Mouse (Mus musculus) forebrain, embryonic 15.5 days (tissue): Measurements from ENCODE around the gene Dpagt1. TPM values are rescaled to one million over a fixed set of nuclear protein-coding genes. Genes with fewer than 3 reads are reported as not detected.

Experiments used
- ATAC-seq: fragments of 200-750 bp; cut with Nextera tagmentation; replicated peaks from 2 replicates; pipeline ENCODE4 v1.8.0; 2017; ENCODE audit warnings: mild to moderate bottlenecking, moderate TSS enrichment, moderate library complexity
- H3K27ac ChIP-seq: fragments of 300-500 bp; sonication (generic); replicated peaks from 2 replicates; pipeline ENCODE4 v1.5.1; 2015; ENCODE audit warnings: mild to moderate bottlenecking, inconsistent platforms
- H3K27me3 ChIP-seq: fragments of 300-500 bp; sonication (generic); 2 replicates; pipeline ENCODE4 v1.6.1; 2015; ENCODE audit warnings: inconsistent platforms
- H3K36me3 ChIP-seq: fragments of 300-500 bp; sonication (generic); 2 replicates; pipeline ENCODE4 v1.6.1; 2015; ENCODE audit warnings: mild to moderate bottlenecking, inconsistent platforms
- H3K4me1 ChIP-seq: fragments of 300-500 bp; sonication (generic); 2 replicates; pipeline ENCODE4 v1.6.1; 2015; ENCODE audit warnings: inconsistent platforms
- H3K4me2 ChIP-seq: fragments of 300-500 bp; sonication (generic); replicated peaks from 2 replicates; pipeline ENCODE4 v1.6.1; 2015; ENCODE audit warnings: mild to moderate bottlenecking, inconsistent platforms
- H3K4me3 ChIP-seq: fragments of 300-500 bp; sonication (generic); 2 replicates; pipeline ENCODE4 v1.5.1; 2015; ENCODE audit warnings: mild to moderate bottlenecking, inconsistent platforms
- H3K9ac ChIP-seq: fragments of 300-500 bp; sonication (generic); replicated peaks from 2 replicates; pipeline ENCODE4 v1.6.1; 2015; ENCODE audit warnings: mild to moderate bottlenecking, inconsistent platforms
- H3K9me3 ChIP-seq: fragments of 300-500 bp; sonication (generic); 2 replicates; pipeline ENCODE4 v1.6.1; 2016; ENCODE audit warnings: inconsistent platforms
- WGBS: fragments of 180-500 bp; shearing (Covaris S2); methylation state at CpG from one replicate; pipeline ENCODE4 v1.1.7; 2015; ENCODE audit warnings: mixed read lengths; 5-methylcytosine and 5-hydroxymethylcytosine counted together
- polyA plus RNA-seq: library from polyadenylated mRNA; unstranded; fragments of >200 nt; fragmentation: Nextera tagmentation; extraction: Ambion mirVana; gene quantifications from 2 replicates; pipeline ENCODE4 v1.2.1, GENCODE M21; 2015

Dpagt1 gene
- polyA plus RNA-seq, 1 experiment from 2014 or later: 32.5 TPM

DNA sequence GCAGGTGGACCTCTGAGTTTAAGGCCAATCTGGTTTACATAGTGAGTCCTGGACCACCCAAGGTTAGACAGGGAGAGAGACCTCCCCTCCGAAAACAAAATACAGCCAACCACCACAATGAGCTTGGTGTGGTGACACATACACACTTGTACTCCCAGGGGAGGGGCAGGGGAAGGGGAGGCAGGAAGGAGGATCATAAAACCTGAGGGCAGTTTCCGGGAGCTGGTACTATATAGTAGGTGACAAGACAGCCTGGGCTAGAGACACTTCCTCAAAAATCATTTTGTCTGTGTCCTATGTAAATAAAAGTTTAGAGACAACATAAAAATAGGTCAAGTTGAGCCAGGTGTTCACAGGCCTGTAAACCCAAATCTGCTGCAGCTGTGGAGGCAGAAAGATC is 18.6 kb upstream of the Dpagt1 start:
- WGBS: 85% methylated on average over 2 of the region's 2 CpGs
- H3K9ac ChIP-seq: no peak overlapping the region

GRCm38 (mm10) chr9:44309756-44310155 is 16.1 kb upstream of the Dpagt1 start:
- no peak overlapping the region for H3K9ac ChIP-seq
- 66% methylated on average over 3 of the region's 3 CpGs for WGBS

More for the DNA sequence above, 18.6 kb upstream of the Dpagt1 start:
- no peak overlapping the region for H3K27ac ChIP-seq
- no peaks in the 10 kb centered on the region for H3K9me3 ChIP-seq
- no peaks in the 10 kb centered on the region for H3K27me3 ChIP-seq
- ATAC-seq: no peak
- H3K36me3 ChIP-seq: peaks cover 5% of the 10 kb centered on the region
- peaks cover 13% of the 10 kb centered on the region for H3K4me1 ChIP-seq
- H3K4me3 ChIP-seq: no peak overlapping the region
- no peak overlapping the region for H3K4me2 ChIP-seq

DNA sequence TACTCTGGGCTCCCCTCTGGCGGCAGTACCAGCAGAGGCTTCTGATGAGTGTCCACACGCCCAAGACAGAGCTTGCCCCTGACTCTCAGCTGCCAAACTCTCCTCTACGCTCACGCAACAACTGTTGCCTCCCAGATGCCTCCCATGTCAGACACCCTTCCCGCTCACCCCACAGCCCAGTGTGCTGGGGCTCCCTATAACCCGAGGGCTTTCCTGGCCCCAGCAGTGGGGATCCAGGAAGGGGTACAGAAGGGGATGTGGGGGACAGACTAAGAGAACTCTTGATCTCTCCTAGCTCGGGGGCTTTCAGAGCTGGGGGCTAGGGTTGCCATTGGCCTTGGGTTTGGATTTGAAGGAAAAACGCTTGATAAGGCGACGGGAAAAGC is 15.1 kb upstream of the Dpagt1 start:
- peaks cover 6% of the 10 kb centered on the region for H3K4me1 ChIP-seq
- H3K27me3 ChIP-seq: no peaks in the 10 kb centered on the region
- H3K27ac ChIP-seq: no peak overlapping the region
- no peak for ATAC-seq
- peaks cover 29% of the 10 kb centered on the region for H3K36me3 ChIP-seq
- H3K9ac ChIP-seq: no peak overlapping the region
- H3K9me3 ChIP-seq: no peaks in the 10 kb centered on the region
- H3K4me3 ChIP-seq: no peak overlapping the region
- no peak overlapping the region for H3K4me2 ChIP-seq
- WGBS: 23% methylated on average over 10 of the region's 10 CpGs

More at GRCm38 (mm10) chr9:44309756-44310155, 16.1 kb upstream of the Dpagt1 start:
- Histone ChIP-seq H3K27me3 (no peaks in the 10 kb centered on the region), H3K27ac (no peak overlapping the region), H3K4me3 (no peak overlapping the region), H3K9me3 (no peaks in the 10 kb centered on the region), H3K4me1 (peaks cover 7% of the 10 kb centered on the region), H3K36me3 (peaks cover 20% of the 10 kb centered on the region), H3K4me2 (no peak overlapping the region)
- ATAC-seq: no peak

DNA sequence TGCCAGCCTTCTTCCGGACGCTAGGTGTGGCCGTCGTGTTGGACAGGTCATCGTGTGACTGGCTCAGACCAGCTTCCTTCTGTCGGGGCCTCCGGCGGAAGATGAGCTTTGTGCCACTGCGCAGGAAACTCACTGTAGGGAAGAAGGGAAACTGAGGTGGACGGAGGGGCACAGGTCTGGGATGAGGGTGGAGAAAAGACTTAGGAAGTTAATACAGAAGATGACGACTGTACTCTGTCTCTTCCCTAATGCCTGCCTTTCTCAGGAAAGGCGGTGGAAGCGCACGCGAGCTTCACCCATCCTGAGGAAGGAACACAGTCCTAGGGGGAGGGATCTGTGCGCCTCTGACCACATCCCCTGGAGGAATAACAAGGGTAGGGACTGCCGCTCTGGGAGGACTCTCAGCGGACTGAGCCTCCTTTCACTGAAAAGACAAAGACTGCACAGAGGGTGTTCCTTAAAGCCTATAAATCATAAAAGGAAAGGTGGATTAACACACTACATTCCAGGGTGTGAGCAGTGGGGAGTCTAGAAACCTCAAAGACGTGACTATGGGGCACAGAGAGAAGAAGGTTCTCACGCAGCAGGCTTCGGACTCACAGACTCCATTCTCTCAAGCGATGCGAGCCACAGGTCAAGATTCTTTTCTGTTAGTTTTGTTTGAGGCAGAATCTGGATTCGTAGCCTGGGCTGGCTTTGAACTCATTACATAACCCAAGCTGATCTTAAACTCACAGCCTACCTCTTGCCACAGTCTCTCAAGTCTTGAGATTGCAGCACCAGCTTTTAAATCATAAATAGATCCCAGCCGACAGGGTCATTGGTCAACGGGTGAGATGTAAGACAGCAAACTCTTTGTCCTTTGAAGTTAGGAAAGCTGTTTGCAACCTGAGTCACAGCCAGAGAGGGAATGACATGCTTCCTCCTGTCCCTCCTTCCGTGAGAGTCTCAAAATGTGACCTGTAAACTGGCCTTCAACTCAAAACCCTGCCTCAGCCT is 14.4 kb upstream of the Dpagt1 start:
- H3K4me2 ChIP-seq: no peak overlapping the region
- peaks cover 6% of the 10 kb centered on the region for H3K4me1 ChIP-seq
- H3K4me3 ChIP-seq: no peak overlapping the region
- peaks cover 34% of the 10 kb centered on the region for H3K36me3 ChIP-seq
- no peaks in the 10 kb centered on the region for H3K27me3 ChIP-seq
- H3K9ac ChIP-seq: no peak overlapping the region
- ATAC-seq: 0 out of 2 replicates have a peak, but pooled peaks have one; percentile 9
- H3K9me3 ChIP-seq: no peaks in the 10 kb centered on the region
- WGBS: 6% methylated on average over 27 of the region's 27 CpGs
- H3K27ac ChIP-seq: no peak overlapping the region

DNA sequence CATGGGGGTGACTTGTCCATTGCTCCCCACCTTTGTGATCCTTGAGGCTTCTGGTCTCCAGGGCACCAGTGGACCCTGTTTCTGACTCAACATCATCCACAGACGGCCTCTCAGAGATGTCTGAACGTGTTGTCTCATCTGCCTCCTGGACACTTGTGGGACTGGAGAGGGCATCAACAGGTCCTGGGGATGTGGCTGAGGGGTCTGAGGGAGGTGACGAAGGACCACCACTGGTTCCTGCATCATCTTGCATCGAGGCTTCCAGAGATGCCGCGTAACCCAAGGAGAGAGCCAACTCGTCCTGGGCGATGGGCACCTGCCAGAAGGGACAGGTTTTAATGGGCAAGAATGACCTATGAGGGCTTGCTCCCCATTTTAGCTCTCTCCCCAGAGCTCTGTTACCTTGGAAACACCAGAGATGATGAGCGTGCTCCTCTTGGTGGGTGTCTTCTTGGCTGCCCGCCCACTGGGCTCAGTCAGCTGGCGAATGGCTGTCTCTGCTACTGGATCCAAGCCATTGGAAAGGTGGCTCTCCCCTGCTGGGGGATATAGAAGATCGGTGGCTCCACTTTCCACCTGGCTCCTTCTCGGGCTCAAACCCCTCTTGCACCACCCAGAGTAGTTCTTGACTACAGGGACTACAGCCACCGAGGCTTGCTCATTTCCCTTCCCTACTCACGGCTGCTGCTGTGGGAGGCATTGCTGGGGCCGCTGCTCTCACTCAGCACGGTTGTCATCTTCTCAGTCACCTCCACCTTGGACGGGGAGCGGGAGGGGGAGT is 12.2 kb upstream of the Dpagt1 start:
- H3K9ac ChIP-seq: no peak overlapping the region

DNA sequence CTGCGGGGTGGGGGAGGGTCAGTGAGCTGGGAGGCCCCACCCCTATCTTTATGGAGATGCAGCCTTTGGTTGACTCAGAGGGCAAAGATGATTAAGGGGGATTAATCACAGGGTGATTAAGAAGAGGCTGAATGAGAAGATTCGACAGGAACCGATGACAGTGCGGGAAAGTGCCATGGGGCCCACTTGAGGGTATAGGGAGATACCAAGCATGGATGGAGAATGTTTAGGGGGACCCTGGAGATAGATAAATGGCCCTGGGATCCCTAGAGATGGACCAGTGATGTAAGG is 11.6 kb upstream of the Dpagt1 start:
- H3K4me1 ChIP-seq: peaks cover 30% of the 10 kb centered on the region
- no peaks in the 10 kb centered on the region for H3K27me3 ChIP-seq
- no peaks in the 10 kb centered on the region for H3K9me3 ChIP-seq
- H3K9ac ChIP-seq: no peak overlapping the region
- H3K4me2 ChIP-seq: no peak overlapping the region
- peaks cover 34% of the 10 kb centered on the region for H3K36me3 ChIP-seq
- H3K27ac ChIP-seq: no peak overlapping the region
- H3K4me3 ChIP-seq: no peak overlapping the region
- no peak for ATAC-seq
- WGBS: 57% methylated on average over 4 of the region's 4 CpGs

More for the DNA sequence above, 12.2 kb upstream of the Dpagt1 start:
- Histone ChIP-seq H3K27me3 (no peaks in the 10 kb centered on the region), H3K4me3 (no peak overlapping the region), H3K9me3 (no peaks in the 10 kb centered on the region), H3K36me3 (peaks cover 34% of the 10 kb centered on the region), H3K27ac (no peak overlapping the region), H3K4me1 (peaks cover 25% of the 10 kb centered on the region), H3K4me2 (no peak overlapping the region)
- 67% methylated on average over 19 of the region's 19 CpGs for WGBS
- ATAC-seq: no peak; the same call in 1 of the 2 replicates

- H3K9ac ChIP-seq: no peak overlapping the region
- no peak overlapping the region for H3K27ac ChIP-seq
- H3K4me2 ChIP-seq: no peak overlapping the region
- no peaks in the 10 kb centered on the region for H3K27me3 ChIP-seq
- 93% methylated on average over 18 of the region's 18 CpGs for whole genome bisulfite sequencing
- peaks cover 34% of the 10 kb centered on the region for H3K36me3 ChIP-seq
- peaks cover 33% of the 10 kb centered on the region for H3K4me1 ChIP-seq
- no peaks in the 10 kb centered on the region for H3K9me3 ChIP-seq
- H3K4me3 ChIP-seq: no peak overlapping the region
- ATAC-seq: no peak
Measured at GRCm38 (mm10) chr9:44314910-44315309, 10.9 kb upstream of the Dpagt1 start.

- Histone ChIP-seq H3K27me3 (no peaks in the 10 kb centered on the region), H3K27ac (no peak overlapping the region), H3K9ac (no peak overlapping the region), H3K36me3 (peaks cover 33% of the 10 kb centered on the region), H3K9me3 (no peaks in the 10 kb centered on the region), H3K4me1 (peaks cover 41% of the 10 kb centered on the region), H3K4me3 (no peak overlapping the region), H3K4me2 (no peak overlapping the region)
- 67% methylated on average over 4 of the region's 4 CpGs for WGBS
- no peak for ATAC-seq
Measured at GRCm38 (mm10) chr9:44317452-44317851, 8.4 kb upstream of the Dpagt1 start.

DNA sequence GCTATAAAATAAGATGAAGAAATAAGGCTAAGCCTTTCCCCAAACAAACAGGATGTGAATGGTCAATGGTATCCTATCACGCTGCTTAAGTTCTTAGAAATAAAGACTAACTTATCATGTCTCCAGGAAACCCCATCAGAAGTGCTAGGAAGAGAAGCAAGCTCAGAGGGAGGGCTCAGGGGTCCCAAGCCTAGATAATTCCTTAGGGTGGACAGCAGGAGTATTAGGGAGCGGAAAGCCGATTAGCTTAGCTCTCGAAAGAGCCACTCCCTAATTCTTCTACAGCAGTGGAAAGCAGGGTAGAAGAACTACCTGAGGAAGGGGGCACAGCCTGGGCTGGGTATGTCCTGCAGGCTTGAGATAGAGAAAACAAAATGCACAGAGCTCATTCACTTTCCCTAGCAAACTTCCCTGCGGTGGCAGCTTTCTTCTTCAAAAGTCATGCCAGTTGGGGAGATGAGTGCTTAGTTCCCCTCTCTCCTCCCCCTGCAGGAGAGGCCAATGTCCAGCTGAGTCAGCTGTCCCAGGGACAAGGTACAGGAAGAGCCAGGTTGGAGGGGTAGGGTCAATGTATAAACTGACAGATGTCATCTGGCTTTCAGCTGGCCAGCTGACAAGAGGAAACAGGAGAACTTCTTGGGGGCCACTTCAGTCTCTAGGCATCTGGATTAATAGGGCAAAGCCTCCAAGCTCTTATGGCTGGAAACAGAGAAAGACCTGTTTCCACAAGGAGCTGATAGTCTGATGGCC is 7.6 kb upstream of the Dpagt1 start:
- peak overlapping the region; percentile 84 for H3K9ac ChIP-seq
- H3K4me2 ChIP-seq: peak overlapping the region; percentile 86
- H3K9me3 ChIP-seq: no peaks in the 10 kb centered on the region
- H3K27me3 ChIP-seq: no peaks in the 10 kb centered on the region
- 45% methylated on average over 5 of the region's 5 CpGs for WGBS
- no peak for ATAC-seq
- H3K4me1 ChIP-seq: peaks cover 41% of the 10 kb centered on the region
- H3K27ac ChIP-seq: no peak overlapping the region
- peak overlapping the region; percentile 73 for H3K4me3 ChIP-seq
- peaks cover 26% of the 10 kb centered on the region; the same call in 1 of the 2 replicates for H3K36me3 ChIP-seq

- peak overlapping the region; percentile 73 for H3K4me3 ChIP-seq
- no peak overlapping the region for H3K27ac ChIP-seq
- ATAC-seq: no peak
- peak overlapping the region; percentile 84 for H3K9ac ChIP-seq
- H3K4me1 ChIP-seq: peaks cover 39% of the 10 kb centered on the region
- WGBS: 20% methylated on average over 3 of the region's 3 CpGs
- H3K4me2 ChIP-seq: peak overlapping the region; percentile 86
- peaks cover 21% of the 10 kb centered on the region; the same call in 1 of the 2 replicates for H3K36me3 ChIP-seq
- H3K27me3 ChIP-seq: no peaks in the 10 kb centered on the region
- no peaks in the 10 kb centered on the region for H3K9me3 ChIP-seq
Measured at GRCm38 (mm10) chr9:44318826-44319095, 7.1 kb upstream of the Dpagt1 start.

- ATAC-seq: no peak; the same call in 1 of the 2 replicates
- Histone ChIP-seq H3K36me3 (peaks cover 19% of the 10 kb centered on the region; the same call in 1 of the 2 replicates), H3K4me1 (peaks cover 36% of the 10 kb centered on the region), H3K9ac (peak overlapping the region; percentile 84), H3K27ac (peak overlapping the region; percentile 78), H3K4me3 (peak overlapping the region; percentile 73), H3K4me2 (peak overlapping the region; percentile 86), H3K27me3 (no peaks in the 10 kb centered on the region), H3K9me3 (no peaks in the 10 kb centered on the region)
- 2% methylated on average over 37 of the region's 37 CpGs for WGBS
Measured at GRCm38 (mm10) chr9:44319105-44319886, 6.5 kb upstream of the Dpagt1 start.
